ENCODE assay signal across 23 mouse cellular contexts in the genomic region with DNA sequence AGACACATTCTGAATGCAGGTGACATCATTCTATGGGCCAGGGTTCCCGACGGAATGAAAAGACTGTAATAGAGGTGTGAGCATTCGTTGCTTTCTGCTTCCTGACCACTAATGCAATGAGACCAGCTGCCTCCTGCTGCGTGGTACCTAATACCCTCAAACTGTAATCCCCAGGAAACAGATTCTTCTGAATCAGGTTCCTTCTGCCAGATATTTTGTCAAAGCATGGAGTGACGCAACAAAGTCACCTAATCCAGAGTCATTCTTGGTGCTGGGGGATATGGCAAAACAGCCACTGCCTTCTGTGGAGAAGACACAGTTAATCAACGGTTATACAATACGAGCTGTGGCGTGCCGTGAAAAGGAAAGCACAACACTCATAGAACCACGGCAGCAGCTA. TPM values are rescaled to one million over a fixed set of nuclear protein-coding genes. Genes with fewer than 3 reads are reported as not detected.
"Had no signal": no experiment of that assay in that cellular context is flagged by ENCODE, and none has a peak within 500 bp of the region (broad histone marks: within the 10 kb centered on the region; RNA-seq: fewer than 3 reads in every experiment).

No protein-coding gene starts in this region.

- H3K9me3 ChIP-seq: limb, embryonic 15.5 days; midbrain, embryonic 13.5 days; neural tube, embryonic 15.5 days; stomach, embryonic 15.5 days had no signal

- H3K27ac ChIP-seq: limb, embryonic 15.5 days; macrophage; midbrain, embryonic 13.5 days; neural tube, embryonic 15.5 days; stomach, embryonic 15.5 days had no signal

- H3K4me3 ChIP-seq: limb, embryonic 15.5 days; midbrain, embryonic 13.5 days; neural tube, embryonic 15.5 days; stomach, embryonic 15.5 days had no signal

- H3K4me2 ChIP-seq: limb, embryonic 15.5 days; lung, embryonic 14.5 days; midbrain, embryonic 13.5 days; neural tube, embryonic 15.5 days; stomach, embryonic 15.5 days had no signal

- H3K9ac ChIP-seq: limb, embryonic 15.5 days; lung, embryonic 14.5 days; midbrain, embryonic 13.5 days; neural tube, embryonic 15.5 days; stomach, embryonic 15.5 days had no signal

- H3K27me3 ChIP-seq: limb, embryonic 15.5 days; stomach, embryonic 15.5 days had no signal

- DNase-seq: kidney, adult 8-10 months; kidney, postnatal 25 days; layer of hippocampus, postnatal 36 days; lung, embryonic 14.5 days; lung, postnatal 14 days; thymus, adult 2 months; thymus, postnatal 25 days had no signal

- ATAC-seq: inflammation-experienced regulatory T-cells, adult 6 months; intestine, postnatal 0 days; midbrain, embryonic 13.5 days had no signal

- H3K36me3 ChIP-seq: limb, embryonic 15.5 days; midbrain, embryonic 13.5 days; neural tube, embryonic 15.5 days; stomach, embryonic 15.5 days had no signal

RNA-seq across cellular contexts. Expression of a gene that starts 47.7 kb away (rescaled TPM):
- total RNA-seq: layer of hippocampus, postnatal 36 days; left cerebral cortex, adult 8-10 months; left cerebral cortex, postnatal 25 days; midbrain, postnatal 0 days had no signal
- polyA plus RNA-seq: inflammation-experienced regulatory T-cells, adult 6 months; intestine, postnatal 0 days; kidney, embryonic 16.5 days; limb, embryonic 11.5 days; limb, embryonic 15.5 days; lung, embryonic 14.5 days; macrophage; midbrain, embryonic 13.5 days; neural tube, embryonic 11.5 days; neural tube, embryonic 15.5 days; spleen, adult 2 months; stomach, embryonic 15.5 days; testis, adult 2 months; urinary bladder, adult 2 months had no signal
